Mouse (Mus musculus): ENCODE measurements around the gene Dvl3.

Dvl3 gene

DNA sequence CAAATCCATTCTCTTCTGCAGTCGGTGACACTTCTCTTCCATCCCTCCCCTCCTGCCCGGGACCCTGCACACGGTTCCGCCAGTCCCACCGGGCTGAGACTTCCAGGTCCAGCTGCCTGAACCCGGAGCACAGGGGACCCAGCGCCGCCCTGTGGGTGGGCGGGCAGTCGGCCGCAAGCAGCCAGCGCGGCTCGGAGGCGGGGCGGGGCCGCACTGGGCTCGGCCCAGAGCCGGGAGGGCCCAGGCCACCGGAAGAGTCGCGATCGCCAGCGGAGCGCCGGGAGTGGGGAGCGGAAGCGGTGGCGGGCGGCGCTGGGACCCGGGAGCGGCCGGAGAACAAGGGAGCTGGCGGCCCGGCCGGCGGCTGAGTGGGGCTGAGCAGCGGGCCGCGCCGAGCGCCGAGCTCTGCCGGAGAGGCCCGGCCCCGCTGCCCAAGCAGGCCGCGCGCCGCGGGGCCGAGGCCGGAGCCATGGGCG lies at the start of gene Dvl3:
Gene Dvl3 (plus strand): TSS at position 257 of the 476 bp plus-strand sequence.
- Histone ChIP-seq H3K36me3 (ENCODE audit: insufficient read depth, low read length) (peaks cover 21% of the 10 kb centered on the region), H3K4me3 (replicated peaks; ENCODE audit: low read length) (peak within 1 kb of the TSS; percentile 92), H3K4me1 (replicated peaks; ENCODE audit: low read depth, low read length) (peaks cover 29% of the 10 kb centered on the region), H3K9me3 (ENCODE audit: low read length) (no peaks in the 10 kb centered on the region), H3K27me3 (ENCODE audit: insufficient read depth, low read length) (peaks cover under 1% of the 10 kb centered on the region; the same call in 1 of the 2 replicates)
- TF ChIP-seq POU5F1 (IDR thresholded peaks at IDR 0.05; ENCODE audit: borderline replicate concordance, low read length) = no peak
- no peak for TF ChIP-seq CTCF (conservative IDR thresholded peaks at IDR 0.05; ENCODE audit: low read length)
- TF ChIP-seq NANOG (IDR thresholded peaks at IDR 0.05; ENCODE audit: borderline replicate concordance, low read length) = no peak

DNA sequence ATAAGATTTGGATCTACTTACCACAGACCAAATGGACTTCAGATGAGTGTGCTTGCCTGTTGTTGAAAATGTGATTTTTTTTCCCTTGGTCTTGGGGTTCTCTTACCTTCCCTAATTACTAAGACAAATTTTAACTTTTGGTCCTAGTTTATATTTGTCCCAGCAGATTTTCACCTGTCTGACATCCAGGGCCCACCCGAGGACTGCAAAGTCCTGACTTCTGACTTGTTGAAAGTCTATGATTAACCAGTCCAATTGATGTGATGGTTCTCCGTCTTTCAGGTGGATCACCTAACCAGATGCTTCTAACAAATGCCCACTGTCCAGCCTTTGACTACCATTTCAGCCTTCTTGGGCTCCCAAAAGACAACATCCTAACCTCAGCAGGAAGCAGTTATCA lies 45.8 kb upstream of the Dvl3 start:
- Histone ChIP-seq H3K27me3 (ENCODE audit: insufficient read depth, low read length) (no peaks in the 10 kb centered on the region), H3K36me3 (ENCODE audit: insufficient read depth, low read length) (no peaks in the 10 kb centered on the region), H3K4me3 (replicated peaks; ENCODE audit: low read length) (no peak overlapping the region), H3K9me3 (ENCODE audit: low read length) (peaks cover 13% of the 10 kb centered on the region), H3K4me1 (replicated peaks; ENCODE audit: low read depth, low read length) (peaks cover 32% of the 10 kb centered on the region)
- TF ChIP-seq NANOG (IDR thresholded peaks at IDR 0.05; ENCODE audit: borderline replicate concordance, low read length) (no peak), CTCF (conservative IDR thresholded peaks at IDR 0.05; ENCODE audit: low read length) (no peak), POU5F1 (IDR thresholded peaks at IDR 0.05; ENCODE audit: borderline replicate concordance, low read length) (no peak)

DNA sequence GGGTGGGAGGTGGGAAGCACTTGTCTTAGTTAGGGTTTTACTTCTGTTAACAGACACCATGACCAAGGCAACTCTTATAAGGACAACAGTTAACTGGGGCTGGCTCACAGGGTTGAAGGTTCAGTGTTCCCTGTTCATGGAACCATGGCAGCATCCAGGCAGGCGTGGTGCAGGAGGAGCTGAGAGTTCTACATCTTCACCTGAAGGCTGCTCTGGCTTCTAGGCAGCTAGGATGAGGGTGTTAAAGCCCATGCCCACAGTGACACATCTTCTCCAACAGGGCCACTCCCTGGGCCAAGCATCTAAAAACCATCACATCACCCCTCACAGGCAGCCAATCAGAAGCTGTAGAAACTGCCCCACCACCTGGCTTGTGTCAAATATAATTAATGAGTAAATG lies 45.1 kb upstream of the Dvl3 start:
- H3K9me3 ChIP-seq (ENCODE audit: low read length) = peaks cover 13% of the 10 kb centered on the region
- TF ChIP-seq POU5F1 (IDR thresholded peaks at IDR 0.05; ENCODE audit: borderline replicate concordance, low read length) = no peak
- TF ChIP-seq NANOG (IDR thresholded peaks at IDR 0.05; ENCODE audit: borderline replicate concordance, low read length) = no peak
- TF ChIP-seq CTCF (conservative IDR thresholded peaks at IDR 0.05; ENCODE audit: low read length) = no peak
- no peaks in the 10 kb centered on the region for H3K36me3 ChIP-seq (ENCODE audit: insufficient read depth, low read length)
- H3K27me3 ChIP-seq (ENCODE audit: insufficient read depth, low read length) = no peaks in the 10 kb centered on the region
- no peak overlapping the region for H3K4me3 ChIP-seq (replicated peaks; ENCODE audit: low read length)
- H3K4me1 ChIP-seq (replicated peaks; ENCODE audit: low read depth, low read length) = peaks cover 37% of the 10 kb centered on the region

DNA sequence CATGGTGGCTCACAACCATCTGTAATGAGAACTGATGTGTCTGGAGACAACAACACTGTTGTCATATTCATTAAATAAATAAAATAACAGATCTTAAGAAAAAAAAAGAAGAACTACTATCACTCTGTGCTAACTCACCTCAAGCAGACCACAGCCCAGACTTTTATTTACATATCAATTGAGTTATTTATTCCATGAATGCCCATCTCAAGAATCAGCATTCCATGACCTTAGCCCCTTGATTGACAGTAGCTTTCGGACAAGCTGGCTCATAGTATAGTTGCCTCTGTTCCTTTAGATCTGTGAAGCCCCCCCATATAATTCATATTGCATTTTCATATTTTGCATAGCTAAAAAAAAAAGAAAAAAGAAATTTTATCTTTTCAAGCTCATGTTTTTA lies 43.0 kb upstream of the Dvl3 start:
- Histone ChIP-seq H3K4me3 (replicated peaks; ENCODE audit: low read length) (no peak overlapping the region), H3K4me1 (replicated peaks; ENCODE audit: low read depth, low read length) (peaks cover 48% of the 10 kb centered on the region), H3K27me3 (ENCODE audit: insufficient read depth, low read length) (no peaks in the 10 kb centered on the region), H3K36me3 (ENCODE audit: insufficient read depth, low read length) (no peaks in the 10 kb centered on the region), H3K9me3 (ENCODE audit: low read length) (peaks cover 17% of the 10 kb centered on the region)
- no peak for TF ChIP-seq CTCF (conservative IDR thresholded peaks at IDR 0.05; ENCODE audit: low read length)
- TF ChIP-seq POU5F1 (IDR thresholded peaks at IDR 0.05; ENCODE audit: borderline replicate concordance, low read length) = no peak
- TF ChIP-seq NANOG (IDR thresholded peaks at IDR 0.05; ENCODE audit: borderline replicate concordance, low read length) = no peak

DNA sequence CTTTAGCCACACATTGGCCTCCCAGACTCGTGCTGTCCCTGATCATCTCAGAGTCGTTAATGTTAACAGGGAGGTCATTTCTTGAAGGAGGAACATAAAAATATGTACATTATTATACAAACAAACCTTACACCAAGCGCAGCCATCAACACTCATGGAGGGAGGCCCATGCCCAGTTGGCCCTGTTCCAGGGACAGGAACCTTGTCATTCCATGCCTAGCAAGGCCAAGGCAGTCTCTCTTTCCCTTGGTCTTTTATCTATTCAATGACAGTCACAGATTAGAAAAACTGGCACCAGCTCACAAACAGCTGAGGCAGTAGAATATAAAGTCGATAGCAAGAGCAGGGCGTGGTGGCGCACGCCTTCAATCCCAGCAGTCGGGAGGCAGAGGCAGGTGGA lies 42.6 kb upstream of the Dvl3 start:
- Histone ChIP-seq H3K27me3 (ENCODE audit: insufficient read depth, low read length) (no peaks in the 10 kb centered on the region), H3K9me3 (ENCODE audit: low read length) (peaks cover 17% of the 10 kb centered on the region), H3K36me3 (ENCODE audit: insufficient read depth, low read length) (no peaks in the 10 kb centered on the region), H3K4me1 (replicated peaks; ENCODE audit: low read depth, low read length) (peaks cover 48% of the 10 kb centered on the region), H3K4me3 (replicated peaks; ENCODE audit: low read length) (no peak overlapping the region)
- TF ChIP-seq CTCF (conservative IDR thresholded peaks at IDR 0.05; ENCODE audit: low read length) = no peak
- no peak for TF ChIP-seq POU5F1 (IDR thresholded peaks at IDR 0.05; ENCODE audit: borderline replicate concordance, low read length)
- TF ChIP-seq NANOG (IDR thresholded peaks at IDR 0.05; ENCODE audit: borderline replicate concordance, low read length) = no peak

DNA sequence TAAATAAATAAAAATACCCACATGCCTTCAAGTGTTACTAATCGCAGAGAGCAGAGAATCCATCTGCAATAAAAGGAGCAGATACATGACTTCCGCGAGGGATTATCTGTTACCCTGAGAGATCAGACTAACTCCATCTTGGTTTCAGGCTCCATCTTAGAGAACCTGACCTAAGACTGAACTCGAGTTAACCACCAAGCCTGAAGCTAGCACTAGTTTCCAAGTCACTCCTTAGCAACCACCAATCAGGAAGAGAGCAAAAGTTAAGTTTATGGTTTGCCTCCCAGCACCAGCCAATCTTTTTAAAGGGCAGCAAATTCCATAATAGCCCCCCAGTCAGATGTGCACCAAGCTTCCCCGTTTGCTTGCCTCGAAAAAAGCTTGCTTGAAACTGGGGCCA lies 42.0 kb upstream of the Dvl3 start:
- peaks cover 20% of the 10 kb centered on the region for H3K9me3 ChIP-seq (ENCODE audit: low read length)
- H3K4me3 ChIP-seq (replicated peaks; ENCODE audit: low read length) = 0 out of 2 replicates have a peak overlapping the region, but pooled peaks have one; percentile 17
- TF ChIP-seq NANOG (IDR thresholded peaks at IDR 0.05; ENCODE audit: borderline replicate concordance, low read length) (no peak), POU5F1 (IDR thresholded peaks at IDR 0.05; ENCODE audit: borderline replicate concordance, low read length) (no peak), CTCF (conservative IDR thresholded peaks at IDR 0.05; ENCODE audit: low read length) (no peak)

DNA sequence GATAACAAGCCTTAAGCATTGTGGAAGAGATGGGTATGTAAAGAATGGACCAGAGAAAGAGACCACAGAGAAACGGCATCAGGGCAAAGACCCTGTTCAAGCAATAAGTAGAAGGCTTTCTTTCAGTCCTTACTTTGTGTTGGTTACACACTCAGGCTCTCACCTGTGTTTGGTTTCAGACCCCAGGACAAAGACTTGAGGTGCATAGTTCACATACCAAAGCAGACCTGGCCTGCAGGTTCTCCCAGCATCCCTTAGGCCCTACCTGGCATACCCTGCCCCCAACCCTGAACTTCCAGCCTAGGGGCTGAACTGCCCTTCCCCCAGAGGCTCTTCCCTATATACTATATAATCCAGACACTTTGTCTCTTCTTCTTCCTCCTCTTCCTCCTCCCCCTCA lies 41.4 kb upstream of the Dvl3 start:
- no peak for TF ChIP-seq NANOG (IDR thresholded peaks at IDR 0.05; ENCODE audit: borderline replicate concordance, low read length)
- no peak for TF ChIP-seq POU5F1 (IDR thresholded peaks at IDR 0.05; ENCODE audit: borderline replicate concordance, low read length)
- TF ChIP-seq CTCF (conservative IDR thresholded peaks at IDR 0.05; ENCODE audit: low read length) = no peak
- H3K4me1 ChIP-seq (replicated peaks; ENCODE audit: low read depth, low read length) = peaks cover 51% of the 10 kb centered on the region
- no peaks in the 10 kb centered on the region for H3K36me3 ChIP-seq (ENCODE audit: insufficient read depth, low read length)
- H3K27me3 ChIP-seq (ENCODE audit: insufficient read depth, low read length) = no peaks in the 10 kb centered on the region
- H3K4me3 ChIP-seq (replicated peaks; ENCODE audit: low read length) = no peak overlapping the region
- H3K9me3 ChIP-seq (ENCODE audit: low read length) = peaks cover 20% of the 10 kb centered on the region

More for the DNA sequence above, 42.0 kb upstream of the Dvl3 start:
- H3K27me3 ChIP-seq (ENCODE audit: insufficient read depth, low read length) = no peaks in the 10 kb centered on the region
- no peaks in the 10 kb centered on the region for H3K36me3 ChIP-seq (ENCODE audit: insufficient read depth, low read length)
- peaks cover 48% of the 10 kb centered on the region for H3K4me1 ChIP-seq (replicated peaks; ENCODE audit: low read depth, low read length)

DNA sequence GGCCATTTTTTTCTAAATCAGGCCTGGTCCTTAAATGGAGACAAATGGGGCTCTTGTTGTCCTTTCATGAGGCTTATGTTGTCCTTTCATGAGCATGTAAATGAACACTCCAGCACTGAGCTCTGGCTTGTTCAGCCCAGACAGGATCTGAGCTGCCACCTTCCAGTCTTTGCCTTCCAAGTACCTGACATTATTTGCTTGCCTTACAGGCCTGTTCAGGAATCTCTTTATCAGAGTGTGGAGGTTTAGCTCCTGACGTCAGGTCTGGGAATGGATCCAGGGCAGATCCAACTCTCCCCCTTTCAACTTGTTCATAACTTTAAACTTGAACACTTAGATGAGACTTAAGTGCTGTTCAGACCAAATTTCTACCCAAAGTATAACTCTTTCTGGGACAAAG lies 39.9 kb upstream of the Dvl3 start:
- Histone ChIP-seq H3K36me3 (ENCODE audit: insufficient read depth, low read length) (no peaks in the 10 kb centered on the region), H3K27me3 (ENCODE audit: insufficient read depth, low read length) (no peaks in the 10 kb centered on the region), H3K9me3 (ENCODE audit: low read length) (peaks cover 20% of the 10 kb centered on the region), H3K4me1 (replicated peaks; ENCODE audit: low read depth, low read length) (peaks cover 53% of the 10 kb centered on the region), H3K4me3 (replicated peaks; ENCODE audit: low read length) (no peak overlapping the region)
- no peak for TF ChIP-seq POU5F1 (IDR thresholded peaks at IDR 0.05; ENCODE audit: borderline replicate concordance, low read length)
- TF ChIP-seq NANOG (IDR thresholded peaks at IDR 0.05; ENCODE audit: borderline replicate concordance, low read length) = no peak
- no peak for TF ChIP-seq CTCF (conservative IDR thresholded peaks at IDR 0.05; ENCODE audit: low read length)

DNA sequence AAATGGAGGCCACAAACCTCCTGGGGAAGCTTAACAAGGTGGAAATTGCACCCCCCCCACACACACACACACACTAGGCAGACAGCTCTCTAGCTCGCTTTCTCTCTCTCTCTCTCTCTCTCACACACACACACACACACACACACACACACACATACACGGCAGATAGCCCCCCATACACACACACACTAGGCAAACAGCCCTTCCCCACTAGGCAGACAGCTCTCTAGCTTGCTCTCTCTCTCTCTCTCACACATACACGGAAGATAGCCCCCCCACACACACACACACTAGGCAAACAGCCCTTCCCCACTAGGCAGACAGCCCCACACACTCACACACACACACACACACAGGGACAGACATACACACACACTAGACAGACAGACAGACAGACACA lies 39.5 kb upstream of the Dvl3 start:
- H3K9me3 ChIP-seq (ENCODE audit: low read length) = peaks cover 20% of the 10 kb centered on the region
- TF ChIP-seq NANOG (IDR thresholded peaks at IDR 0.05; ENCODE audit: borderline replicate concordance, low read length) = no peak
- no peak for TF ChIP-seq POU5F1 (IDR thresholded peaks at IDR 0.05; ENCODE audit: borderline replicate concordance, low read length)
- TF ChIP-seq CTCF (conservative IDR thresholded peaks at IDR 0.05; ENCODE audit: low read length) = no peak
- H3K4me3 ChIP-seq (replicated peaks; ENCODE audit: low read length) = no peak overlapping the region
- peaks cover 53% of the 10 kb centered on the region for H3K4me1 ChIP-seq (replicated peaks; ENCODE audit: low read depth, low read length)
- H3K36me3 ChIP-seq (ENCODE audit: insufficient read depth, low read length) = no peaks in the 10 kb centered on the region
- no peaks in the 10 kb centered on the region for H3K27me3 ChIP-seq (ENCODE audit: insufficient read depth, low read length)

All from E14TG2a.4 (cell line).